Mouse (Mus musculus) Muller cell, postnatal 12 days (primary cell): ENCODE data around the gene Sumf2.

Source experiments
- DNase-seq: peaks from one replicate; pipeline ENCODE4 v3.0.0-alpha.2; 2015; ENCODE audit errors: inconsistent ontology term

Sumf2 gene

DNA sequence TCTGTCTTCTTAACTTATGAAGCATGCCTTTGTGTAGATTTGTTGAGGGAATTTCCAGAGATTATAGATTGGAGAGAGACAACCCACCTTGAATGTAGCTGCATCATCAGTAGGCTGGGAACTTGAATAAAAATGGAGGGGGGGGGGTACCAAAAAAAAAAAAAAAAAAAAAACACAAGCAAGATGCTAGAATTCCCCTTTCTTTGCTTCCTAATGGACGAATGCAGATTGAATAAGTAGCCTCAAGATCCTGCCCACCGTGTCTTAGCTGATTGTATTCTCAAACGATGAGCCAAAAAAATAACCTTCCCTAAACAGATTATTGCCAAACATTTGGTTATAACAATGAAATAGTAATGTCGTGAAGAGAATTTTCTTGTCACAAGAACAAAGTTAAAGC lies 61.0 kb downstream of the Sumf2 start:
- DNase-seq, result no peak

DNA sequence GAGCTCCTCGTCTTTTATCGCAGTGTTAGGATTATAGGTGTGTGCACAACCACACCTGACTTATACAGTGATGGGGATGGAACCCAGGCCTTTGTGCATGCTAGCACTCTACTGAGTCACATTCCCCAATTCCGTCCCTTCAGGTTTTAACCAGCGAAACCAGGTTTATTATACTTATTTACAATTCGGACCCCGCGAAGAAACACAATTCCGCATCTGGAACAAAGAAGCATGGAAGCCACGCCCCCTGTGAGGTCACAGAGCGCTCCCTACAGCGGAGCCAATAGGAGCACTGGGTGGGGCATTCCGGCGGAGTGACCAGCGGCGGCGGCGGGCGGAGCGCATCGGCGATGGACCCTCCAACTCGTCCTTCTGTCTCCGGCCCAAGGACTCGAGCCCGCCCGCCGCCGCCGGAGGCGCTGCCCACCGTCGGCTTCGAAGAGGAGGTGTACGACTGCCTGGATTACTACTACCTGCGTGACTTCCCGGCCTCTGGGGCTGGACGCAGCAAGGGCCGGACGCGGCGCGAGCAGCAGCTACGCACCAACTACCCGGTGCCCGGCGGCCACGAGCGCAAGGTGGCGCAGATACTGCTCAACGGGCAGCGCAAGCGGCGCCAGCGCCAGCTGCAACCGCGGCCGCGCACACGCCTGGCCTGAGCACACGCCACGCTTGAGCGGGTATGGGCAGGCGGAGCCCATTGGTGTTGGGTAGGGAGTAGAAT lies 61.6 kb downstream of the Sumf2 start, which contains the start of gene Nupr1l:
Gene Nupr1l, plus strand, starts transcription at position 299 of the 724 bp plus-strand sequence.
- DNase-seq, result peak; percentile 93

DNA sequence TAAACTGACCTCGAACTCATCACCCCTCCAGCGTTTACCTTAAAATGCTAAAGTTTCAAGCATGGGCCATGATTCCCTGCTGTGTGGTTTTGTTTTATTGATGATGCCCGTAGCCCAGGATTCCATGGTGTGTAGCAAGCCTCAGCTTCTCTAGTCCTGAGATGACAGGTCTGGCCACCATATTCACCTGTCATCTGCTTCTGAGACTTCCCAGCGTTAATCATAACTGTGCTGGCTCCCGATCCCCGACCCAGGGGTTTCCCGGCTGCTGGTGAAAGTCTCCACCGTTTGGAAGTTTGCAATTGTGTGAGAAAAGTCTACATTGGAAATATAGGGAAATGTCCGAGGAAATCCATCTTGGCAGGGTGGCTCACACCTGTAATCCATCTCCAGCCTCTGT lies 62.4 kb downstream of the Sumf2 start:
- DNase-seq, result no peak

DNA sequence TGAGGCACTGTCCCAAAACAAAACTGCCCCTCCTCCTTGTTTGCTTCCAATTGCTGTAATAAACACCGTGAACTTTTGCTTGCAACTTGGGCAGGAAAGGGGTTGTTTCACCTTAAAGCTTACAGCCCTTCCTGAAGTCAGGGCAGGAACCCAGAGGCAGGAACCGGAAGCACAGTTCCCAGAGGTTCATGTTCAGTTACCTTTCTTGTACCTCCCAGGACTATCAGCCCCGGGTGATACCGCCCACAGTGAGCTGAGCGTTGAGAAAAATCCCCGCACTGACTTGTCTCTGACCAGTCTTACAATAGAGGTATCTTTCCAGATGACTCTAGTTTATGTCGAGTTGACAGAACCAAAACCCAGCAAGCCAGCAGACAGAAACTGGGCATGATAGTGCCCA lies 62.8 kb downstream of the Sumf2 start:
- no peak for DNase-seq
